Mouse (Mus musculus) forebrain, embryonic 14.5 days (tissue): ENCODE results near the gene Sipa1l2. TPM values are rescaled to one million over a fixed set of nuclear protein-coding genes. Genes with fewer than 3 reads are reported as not detected.

Experiments
- ATAC-seq: fragments of 200-750 bp; cut with Nextera tagmentation; 2 replicates; pipeline ENCODE4 v1.8.0; 2017; ENCODE audit warnings: mild to moderate bottlenecking, moderate library complexity
- DNase-seq: peaks from one replicate; pipeline ENCODE4 v3.0.0-alpha.2; 2015; ENCODE audit warnings: low spot score
- H3K27ac ChIP-seq: fragments of 300-500 bp; sonication (generic); 2 replicates; pipeline ENCODE4 v1.5.1; 2014; ENCODE audit warnings: low read depth, mild to moderate bottlenecking, control low read depth, low read length, moderate library complexity
- H3K27me3 ChIP-seq: fragments of 300-500 bp; sonication (generic); replicated peaks from 2 replicates; pipeline ENCODE4 v1.6.1; 2014; ENCODE audit warnings: low read length, control low read depth, mixed read lengths; ENCODE audit not compliant: control insufficient read depth, insufficient read depth
- H3K36me3 ChIP-seq: fragments of 300-500 bp; sonication (generic); 2 replicates; pipeline ENCODE4 v1.6.1; 2014; ENCODE audit warnings: low read length, control low read depth; ENCODE audit not compliant: control insufficient read depth, insufficient read depth
- H3K4me1 ChIP-seq: fragments of 300-500 bp; sonication (generic); 2 replicates; pipeline ENCODE4 v1.6.1; 2014; ENCODE audit warnings: antibody characterized with exemption, low read length, control low read depth; ENCODE audit not compliant: control insufficient read depth, insufficient read depth
- H3K4me2 ChIP-seq: fragments of 300-500 bp; sonication (generic); 2 replicates; pipeline ENCODE4 v1.6.1; 2014; ENCODE audit warnings: mild to moderate bottlenecking, control low read depth, low read length
- H3K4me3 ChIP-seq: fragments of 300-500 bp; sonication (generic); 2 replicates; pipeline ENCODE4 v1.5.1; 2014; ENCODE audit warnings: low read depth, low read length, control low read depth
- H3K9ac ChIP-seq: fragments of 300-500 bp; sonication (generic); 2 replicates; pipeline ENCODE4 v1.6.1; 2014; ENCODE audit warnings: mild to moderate bottlenecking, low read length, control low read depth, moderate library complexity
- H3K9me3 ChIP-seq: fragments of 300-500 bp; sonication (generic); replicated peaks from 2 replicates; pipeline ENCODE4 v1.6.1; 2016; ENCODE audit warnings: low read length, control low read depth, mixed read lengths; ENCODE audit not compliant: control insufficient read depth
- WGBS: fragments of 180-500 bp; shearing (Covaris S2); extraction: QIAGEN DNeasy Blood & Tissue Kit; methylation state at CpG from one replicate; pipeline ENCODE4 v1.1.7; 2014; 5-methylcytosine and 5-hydroxymethylcytosine counted together
- polyA plus RNA-seq: library from polyadenylated mRNA; unstranded; fragments of >200 nt; fragmentation: Nextera tagmentation; extraction: Ambion mirVana; gene quantifications from 2 replicates; pipeline ENCODE4 v1.2.1, GENCODE M21; 2014

Sipa1l2 gene
- polyA plus RNA-seq, 1 experiment from 2014 or later: 15.5 TPM

GRCm38 (mm10) chr8:125550567-125550966, 19.0 kb downstream of the Sipa1l2 start:
- WGBS: 75% methylated on average over 4 of the region's 4 CpGs
- Histone ChIP-seq H3K4me1 (peaks cover 10% of the 10 kb centered on the region), H3K9ac (no peak overlapping the region), H3K27me3 (no peaks in the 10 kb centered on the region), H3K27ac (no peak overlapping the region), H3K4me3 (no peak overlapping the region), H3K9me3 (no peaks in the 10 kb centered on the region), H3K36me3 (no peaks in the 10 kb centered on the region), H3K4me2 (no peak overlapping the region)
- DNase-seq: no peak
- no peak for ATAC-seq

- H3K9me3 ChIP-seq: no peaks in the 10 kb centered on the region
- DNase-seq (no peak), ATAC-seq (no peak)
- no peak overlapping the region for H3K27ac ChIP-seq
- no peaks in the 10 kb centered on the region for H3K27me3 ChIP-seq
- H3K36me3 ChIP-seq: no peaks in the 10 kb centered on the region
- no peak overlapping the region for H3K9ac ChIP-seq
- H3K4me3 ChIP-seq: no peak overlapping the region
- no peak overlapping the region for H3K4me2 ChIP-seq
- 80% methylated on average over 3 of the region's 3 CpGs for WGBS
- peaks cover 10% of the 10 kb centered on the region for H3K4me1 ChIP-seq
Measured at GRCm38 (mm10) chr8:125547296-125547695, 22.3 kb downstream of the Sipa1l2 start.

DNA sequence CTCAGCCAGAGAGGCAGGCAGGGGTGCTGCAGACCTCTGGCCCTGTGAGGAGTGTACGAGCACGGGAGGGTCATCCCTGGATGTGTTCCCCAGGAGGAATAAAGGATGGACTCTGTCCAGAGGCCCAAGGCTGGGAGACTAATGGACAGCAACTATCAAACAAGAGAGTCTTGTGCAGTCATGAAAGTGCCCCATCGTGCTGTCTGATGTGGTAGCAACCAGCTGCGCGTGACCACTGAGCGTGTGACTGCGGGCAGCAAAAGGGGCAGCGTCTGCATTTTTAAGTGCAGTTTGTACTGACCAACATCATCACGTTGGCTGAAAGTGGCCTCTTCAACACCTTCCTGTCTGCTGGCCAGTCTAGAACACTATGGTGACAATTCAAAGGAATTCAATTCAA, 23.7 kb downstream of the Sipa1l2 start:
- DNase-seq (no peak), ATAC-seq (no peak)
- H3K9ac ChIP-seq: no peak overlapping the region
- WGBS: 94% methylated on average over 9 of the region's 9 CpGs
- no peak overlapping the region for H3K27ac ChIP-seq
- H3K4me2 ChIP-seq: no peak overlapping the region
- no peaks in the 10 kb centered on the region for H3K27me3 ChIP-seq
- no peak overlapping the region for H3K4me3 ChIP-seq
- H3K9me3 ChIP-seq: no peaks in the 10 kb centered on the region
- H3K4me1 ChIP-seq: peaks cover 10% of the 10 kb centered on the region
- H3K36me3 ChIP-seq: no peaks in the 10 kb centered on the region

DNA sequence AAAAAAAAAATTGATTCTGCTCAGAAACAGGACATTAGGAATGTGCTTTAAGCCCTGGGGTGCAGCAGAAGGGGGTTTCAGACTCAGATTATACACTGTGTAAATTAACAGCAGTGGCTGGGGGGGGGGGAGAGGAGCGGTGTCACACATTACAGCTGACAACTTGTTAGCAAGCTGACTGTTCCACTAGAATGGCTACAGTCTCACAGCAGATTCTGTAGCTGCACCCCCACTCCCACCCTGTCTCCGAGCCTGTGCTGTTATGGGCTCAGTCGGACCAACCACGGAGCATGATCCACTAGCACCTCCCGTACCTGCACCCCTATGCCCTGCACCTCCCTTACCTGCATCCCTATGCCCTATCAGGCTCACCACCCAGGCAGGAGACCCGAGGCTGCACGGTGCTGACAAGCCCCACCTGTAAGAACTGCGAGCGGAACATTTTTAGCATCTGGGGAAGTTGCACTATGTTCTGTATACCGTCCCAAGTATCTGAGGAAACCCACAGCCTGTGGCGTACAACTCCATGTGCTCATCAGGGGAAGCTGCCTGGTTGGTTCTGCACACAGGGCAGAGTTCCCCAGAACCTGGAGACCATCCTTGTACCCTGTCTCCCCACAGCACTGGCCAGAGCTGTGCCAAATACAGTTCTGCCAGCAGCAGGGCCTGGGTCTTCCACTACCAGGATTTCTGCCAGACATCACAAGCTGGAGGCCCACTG, 26.6 kb downstream of the Sipa1l2 start:
- Histone ChIP-seq H3K9ac (no peak overlapping the region), H3K27me3 (no peaks in the 10 kb centered on the region), H3K36me3 (no peaks in the 10 kb centered on the region), H3K27ac (no peak overlapping the region), H3K4me1 (peaks cover 3% of the 10 kb centered on the region), H3K4me3 (no peak overlapping the region), H3K4me2 (no peak overlapping the region), H3K9me3 (no peaks in the 10 kb centered on the region)
- ATAC-seq (peak; percentile 57), DNase-seq (peak; percentile 42)
- 78% methylated on average over 11 of the region's 11 CpGs for WGBS

DNA sequence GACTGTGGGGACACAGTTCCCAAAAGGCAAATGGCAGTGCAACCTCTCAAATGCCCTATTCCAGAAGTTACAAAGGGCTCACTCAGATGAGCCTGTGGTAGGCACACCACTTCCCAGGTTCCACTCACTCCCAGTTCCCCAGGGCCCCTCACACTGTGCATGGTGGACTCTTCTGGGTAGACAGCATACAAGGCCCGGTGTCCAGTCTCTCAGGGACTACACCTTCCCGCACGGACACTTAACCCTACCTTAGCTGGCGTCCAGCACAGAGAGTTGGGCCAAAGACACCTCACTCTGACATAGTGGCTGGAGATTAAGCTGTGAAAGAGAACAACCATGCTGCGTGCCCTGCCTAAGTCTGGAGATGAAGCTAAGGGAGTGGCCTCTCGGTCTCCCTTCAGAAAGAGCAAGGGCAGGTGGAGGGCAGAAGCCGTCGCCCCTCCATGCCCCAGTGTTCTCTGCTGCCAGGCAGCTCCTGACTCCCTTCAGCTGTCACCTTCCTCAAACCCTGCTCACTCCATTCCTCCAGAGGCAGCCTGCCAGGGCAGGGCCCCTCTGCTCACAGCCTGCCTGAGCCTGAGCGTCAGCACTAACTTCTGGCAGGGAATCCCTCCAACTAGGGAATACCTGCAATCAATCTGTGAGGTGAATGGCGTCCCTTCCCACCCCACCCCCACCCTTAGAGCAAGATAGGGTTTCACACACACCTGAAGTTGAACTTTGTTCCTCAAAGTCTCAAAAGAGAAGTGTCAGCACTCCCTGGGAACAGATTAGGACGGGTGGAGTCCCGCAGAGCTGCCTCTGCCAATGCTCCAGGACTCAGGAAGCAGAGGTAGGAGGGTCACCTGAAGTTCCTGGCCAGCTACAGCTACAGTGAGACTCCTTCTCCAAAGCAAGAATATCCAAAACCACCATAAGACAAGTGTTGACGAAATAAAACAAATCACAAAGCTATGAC, 30.3 kb downstream of the Sipa1l2 start:
- H3K4me2 ChIP-seq: no peak overlapping the region
- WGBS: 77% methylated on average over 13 of the region's 13 CpGs
- H3K4me3 ChIP-seq: no peak overlapping the region
- H3K9me3 ChIP-seq: no peaks in the 10 kb centered on the region
- no peak overlapping the region for H3K27ac ChIP-seq
- H3K9ac ChIP-seq: no peak overlapping the region
- peaks cover 9% of the 10 kb centered on the region; the same call in 1 of the 2 replicates for H3K36me3 ChIP-seq
- DNase-seq (no peak), ATAC-seq (no peak)
- H3K4me1 ChIP-seq: peaks cover 3% of the 10 kb centered on the region
- no peaks in the 10 kb centered on the region for H3K27me3 ChIP-seq

- Histone ChIP-seq H3K27me3 (no peaks in the 10 kb centered on the region), H3K9ac (no peak overlapping the region), H3K36me3 (peaks cover 9% of the 10 kb centered on the region; the same call in 1 of the 2 replicates), H3K27ac (no peak overlapping the region), H3K4me1 (peaks cover 11% of the 10 kb centered on the region), H3K4me3 (no peak overlapping the region), H3K4me2 (no peak overlapping the region), H3K9me3 (no peaks in the 10 kb centered on the region)
- DNase-seq: no peak
- ATAC-seq: no peak
- WGBS: 68% methylated on average over 6 of the region's 6 CpGs
Measured at GRCm38 (mm10) chr8:125538265-125538664, 31.3 kb downstream of the Sipa1l2 start.

GRCm38 (mm10) chr8:125533709-125534108, 35.9 kb downstream of the Sipa1l2 start:
- 47% methylated on average over 7 of the region's 7 CpGs for WGBS
- Histone ChIP-seq H3K4me2 (no peak overlapping the region), H3K9ac (no peak overlapping the region), H3K27me3 (no peaks in the 10 kb centered on the region), H3K27ac (0 out of 2 replicates have a peak overlapping the region, but pooled peaks have one; percentile 27), H3K4me1 (peaks cover 52% of the 10 kb centered on the region), H3K9me3 (no peaks in the 10 kb centered on the region), H3K4me3 (no peak overlapping the region), H3K36me3 (peaks cover 9% of the 10 kb centered on the region; the same call in 1 of the 2 replicates)
- ATAC-seq (peak; percentile 43; the same call in 1 of the 2 replicates), DNase-seq (peak; percentile 63)

GRCm38 (mm10) chr8:125532953-125533352, 36.7 kb downstream of the Sipa1l2 start:
- Histone ChIP-seq H3K27ac (no peak overlapping the region), H3K27me3 (no peaks in the 10 kb centered on the region), H3K9ac (peak overlapping the region; percentile 18), H3K4me3 (no peak overlapping the region), H3K36me3 (peaks cover 9% of the 10 kb centered on the region; the same call in 1 of the 2 replicates), H3K4me2 (no peak overlapping the region), H3K9me3 (no peaks in the 10 kb centered on the region), H3K4me1 (peaks cover 53% of the 10 kb centered on the region)
- WGBS: 41% methylated on average over 8 of the region's 8 CpGs
- ATAC-seq: peak; percentile 19; the same call in 1 of the 2 replicates
- peak; percentile 63 for DNase-seq
